Mouse (Mus musculus) gastrocnemius, postnatal 10 days (tissue): ENCODE measurements around the gene Alk. TPM values are rescaled to one million over a fixed set of nuclear protein-coding genes. Genes with fewer than 3 reads are reported as not detected.

Experiments used
- DNase-seq: peaks from one replicate; pipeline ENCODE4 v3.0.0; 2021; ENCODE audit warnings: mixed read lengths
- total RNA-seq, 2 experiments: library from RNA; stranded (reverse); gene quantifications; 2 replicates each; pipeline ENCODE4 v1.2.3; 2021

Gene Alk
- total RNA-seq, 2 experiments from 2014 or later, result 0.54 to 0.63 TPM

- peak; percentile 26 for DNase-seq
Observed at GRCm38 (mm10) chr17:71872976-71873375, 731.5 kb downstream of the Alk start.

- DNase-seq, result no peak
Observed at GRCm38 (mm10) chr17:71871981-71872380, 732.4 kb downstream of the Alk start.

GRCm38 (mm10) chr17:71870641-71871040 lies 733.8 kb downstream of the Alk start:
- DNase-seq, result no peak

- no peak for DNase-seq
Observed at GRCm38 (mm10) chr17:71870232-71870621, 734.2 kb downstream of the Alk start.

- DNase-seq, result peak; percentile 15
Observed at GRCm38 (mm10) chr17:71869372-71870231, 734.8 kb downstream of the Alk start.

- DNase-seq, result no peak
Observed at GRCm38 (mm10) chr17:71868828-71869227, 735.6 kb downstream of the Alk start.

- no peak for DNase-seq
Observed at GRCm38 (mm10) chr17:71867892-71868291, 736.5 kb downstream of the Alk start.

GRCm38 (mm10) chr17:71865437-71865836 lies 739.0 kb downstream of the Alk start:
- DNase-seq, result no peak

GRCm38 (mm10) chr17:71864039-71864438 lies 740.4 kb downstream of the Alk start:
- no peak for DNase-seq

GRCm38 (mm10) chr17:71862895-71863294 lies 741.5 kb downstream of the Alk start:
- no peak for DNase-seq

GRCm38 (mm10) chr17:71862184-71862583 lies 742.2 kb downstream of the Alk start:
- DNase-seq, result no peak

GRCm38 (mm10) chr17:71831960-71832359 lies 772.5 kb downstream of the Alk start:
- no peak for DNase-seq

- DNase-seq, result no peak
Observed at GRCm38 (mm10) chr17:71828647-71829414, 775.6 kb downstream of the Alk start.

- no peak for DNase-seq
Observed at GRCm38 (mm10) chr17:71827627-71828026, 776.8 kb downstream of the Alk start.

GRCm38 (mm10) chr17:71826603-71827002 lies 777.8 kb downstream of the Alk start:
- DNase-seq, result no peak

GRCm38 (mm10) chr17:71823622-71824306 lies 780.7 kb downstream of the Alk start:
- no peak for DNase-seq

Other genes starting within 250 kb of the Alk start
- 10 to 100 TPM; 30.6 to 32.5 TPM for gene Ypel5, start 231.8 kb upstream of the Alk start, total RNA-seq